Mouse (Mus musculus): ENCODE measurements around the gene Olfr959. TPM values are rescaled to one million over a fixed set of nuclear protein-coding genes. Genes with fewer than 3 reads are reported as not detected.

Gene Olfr959
- polyA plus RNA-seq, 1 experiment from 2014 or later: not detected

Other genes with a start within 250 kb of the Olfr959 start
- not detected in 2 replicates for gene Olfr948, start 249.5 kb downstream of the Olfr959 start, polyA plus RNA-seq (2015; fragmentation: Nextera tagmentation; extraction: Ambion mirVana)
- gene Olfr951, start 188.2 kb downstream of the Olfr959 start, polyA plus RNA-seq (2015; fragmentation: Nextera tagmentation; extraction: Ambion mirVana): not detected in 2 replicates
- not detected in 2 replicates for gene Olfr952, start 148.4 kb downstream of the Olfr959 start, polyA plus RNA-seq (2015; fragmentation: Nextera tagmentation; extraction: Ambion mirVana)
- not detected in 2 replicates for gene Olfr954, start 118.9 kb downstream of the Olfr959 start, polyA plus RNA-seq (2015; fragmentation: Nextera tagmentation; extraction: Ambion mirVana)
- gene Olfr955, start 103.6 kb downstream of the Olfr959 start, polyA plus RNA-seq (2015; fragmentation: Nextera tagmentation; extraction: Ambion mirVana): not detected in 2 replicates
- not detected in 2 replicates for gene Olfr44, start 81.6 kb downstream of the Olfr959 start, polyA plus RNA-seq (2015; fragmentation: Nextera tagmentation; extraction: Ambion mirVana)
- gene Olfr957, start 59.8 kb downstream of the Olfr959 start, polyA plus RNA-seq (2015; fragmentation: Nextera tagmentation; extraction: Ambion mirVana): not detected in 2 replicates
- gene Olfr958, start 21.5 kb downstream of the Olfr959 start, polyA plus RNA-seq (2015; fragmentation: Nextera tagmentation; extraction: Ambion mirVana): not detected in 2 replicates
- 218 and 230 TPM in 2 replicates for gene AW551984, start 28.8 kb upstream of the Olfr959 start, polyA plus RNA-seq (2015; fragmentation: Nextera tagmentation; extraction: Ambion mirVana)
- gene Olfr148, start 35.1 kb upstream of the Olfr959 start, polyA plus RNA-seq (2015; fragmentation: Nextera tagmentation; extraction: Ambion mirVana): not detected in 2 replicates
- not detected in 2 replicates for gene Olfr960, start 45.8 kb upstream of the Olfr959 start, polyA plus RNA-seq (2015; fragmentation: Nextera tagmentation; extraction: Ambion mirVana)
- gene Olfr961, start 69.5 kb upstream of the Olfr959 start, polyA plus RNA-seq (2015; fragmentation: Nextera tagmentation; extraction: Ambion mirVana): not detected in 2 replicates
- not detected in 2 replicates for gene Olfr963, start 91.6 kb upstream of the Olfr959 start, polyA plus RNA-seq (2015; fragmentation: Nextera tagmentation; extraction: Ambion mirVana)
- gene Olfr149, start 131.5 kb upstream of the Olfr959 start, polyA plus RNA-seq (2015; fragmentation: Nextera tagmentation; extraction: Ambion mirVana): not detected in 2 replicates
- gene Olfr965, start 135.8 kb upstream of the Olfr959 start, polyA plus RNA-seq (2015; fragmentation: Nextera tagmentation; extraction: Ambion mirVana): not detected in 2 replicates
- not detected in 2 replicates for gene Olfr150, start 155.4 kb upstream of the Olfr959 start, polyA plus RNA-seq (2015; fragmentation: Nextera tagmentation; extraction: Ambion mirVana)
- not detected in 2 replicates for gene Olfr967, start 170.7 kb upstream of the Olfr959 start, polyA plus RNA-seq (2015; fragmentation: Nextera tagmentation; extraction: Ambion mirVana)
- gene Olfr968, start 207.7 kb upstream of the Olfr959 start, polyA plus RNA-seq (2015; fragmentation: Nextera tagmentation; extraction: Ambion mirVana): not detected in 2 replicates
- not detected in 2 replicates for gene Olfr969, start 215.4 kb upstream of the Olfr959 start, polyA plus RNA-seq (2015; fragmentation: Nextera tagmentation; extraction: Ambion mirVana)
- not detected in 2 replicates for gene Olfr970, start 233.3 kb upstream of the Olfr959 start, polyA plus RNA-seq (2015; fragmentation: Nextera tagmentation; extraction: Ambion mirVana)